Mouse (Mus musculus): ENCODE measurements around the gene Myo15.

DNA sequence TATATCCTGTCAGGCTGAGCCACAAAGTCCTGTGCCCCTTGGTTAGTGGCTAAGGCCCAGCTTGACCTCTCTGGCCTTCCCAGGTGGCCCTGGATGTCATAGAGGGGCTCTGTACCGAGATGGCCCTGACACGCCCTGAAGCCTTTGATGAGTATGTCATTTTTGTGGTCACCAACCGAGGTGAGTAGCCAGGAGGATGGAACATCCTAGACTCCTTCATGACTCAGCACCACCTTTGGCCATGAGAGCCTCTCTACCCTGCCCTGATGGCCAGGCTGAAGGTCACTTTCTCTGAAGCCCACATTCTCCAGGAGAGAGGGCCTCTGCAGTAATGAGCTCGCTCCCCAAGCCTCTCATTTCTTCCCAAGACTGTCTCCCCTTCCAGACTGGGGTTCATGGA, 49.2 kb downstream of the Myo15 start:
- TF ChIP-seq CTCF (IDR thresholded peaks at IDR 0.05; ENCODE audit: insufficient read depth, low read depth, low read length) (no peak), POLR2A (IDR thresholded peaks at IDR 0.05; ENCODE audit: insufficient read depth, low read depth, low read length) (no peak)
